Mouse (Mus musculus) bone marrow, adult 2 months (tissue): ENCODE measurements around the gene Gm10842.

Experiments
- CTCF ChIP-seq: fragments of 200-500 bp; IDR thresholded peaks from 2 replicates; pipeline ENCODE4 v1.5.1; 2011; ENCODE audit warnings: low read length, control low read depth; ENCODE audit not compliant: control insufficient read depth, insufficient read depth
- POLR2A ChIP-seq: fragments of 200-500 bp; IDR thresholded peaks from 2 replicates; pipeline ENCODE4 v1.6.1; 2011; ENCODE audit warnings: low read depth, mild to moderate bottlenecking, control low read depth, low read length, borderline replicate concordance; ENCODE audit not compliant: control insufficient read depth

DNA sequence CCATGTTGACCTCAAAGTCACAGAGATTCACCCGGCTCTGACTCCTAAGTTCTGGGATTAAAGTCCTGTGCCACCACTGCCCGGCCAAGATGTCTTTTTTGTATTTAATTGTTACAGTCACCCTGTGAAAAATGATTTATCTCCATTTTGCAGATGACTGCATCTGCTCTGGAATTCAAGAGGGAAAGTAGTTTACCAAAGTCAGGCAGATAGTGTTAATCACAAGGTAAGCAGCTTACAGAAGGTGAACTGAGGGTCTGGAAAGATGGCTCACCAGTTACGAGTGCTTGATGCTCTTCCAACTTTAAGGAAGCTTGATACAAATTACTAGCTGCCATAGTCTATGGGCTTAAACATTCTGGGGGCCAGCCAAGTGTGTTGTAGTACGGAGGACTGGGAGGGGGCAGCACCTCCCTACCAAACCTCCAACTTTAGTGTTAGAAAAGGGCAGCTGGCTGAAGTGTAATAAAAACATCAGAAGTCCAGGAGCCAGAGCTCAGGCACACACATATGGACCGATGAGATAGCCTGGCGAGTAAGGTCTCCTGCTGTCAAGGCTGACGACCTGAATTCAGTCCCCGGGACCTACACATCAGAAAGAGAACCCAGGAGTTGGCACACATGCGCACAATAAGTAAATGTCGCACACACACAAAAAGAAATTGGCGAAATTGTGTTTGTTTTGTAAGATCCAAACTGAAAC, 2.0 kb upstream of the Gm10842 start:
- TF ChIP-seq CTCF (no peak), POLR2A (no peak)
